Mouse (Mus musculus) kidney, embryonic 14.5 days (tissue): ENCODE data around the gene Acap2. TPM values are rescaled to one million over a fixed set of nuclear protein-coding genes. Genes with fewer than 3 reads are reported as not detected.

Experiments used
- ATAC-seq: fragments of 200-750 bp; cut with Nextera tagmentation; 2 replicates; pipeline ENCODE4 v1.8.0; 2017; ENCODE audit warnings: moderate number of reproducible peaks, mild to moderate bottlenecking, moderate TSS enrichment, moderate library complexity; ENCODE audit not compliant: low FRiP score, low TSS enrichment
- H3K27ac ChIP-seq: fragments of 300-500 bp; sonication (generic); 2 replicates; pipeline ENCODE4 v1.5.1; 2014; ENCODE audit warnings: low read depth, mild to moderate bottlenecking, low read length, moderate library complexity, mixed read lengths
- H3K27me3 ChIP-seq: fragments of 300-500 bp; sonication (generic); 2 replicates; pipeline ENCODE4 v1.6.1; 2014; ENCODE audit warnings: mild to moderate bottlenecking, low read length; ENCODE audit not compliant: control insufficient read depth, insufficient read depth
- H3K36me3 ChIP-seq: fragments of 300-500 bp; sonication (generic); 2 replicates; pipeline ENCODE4 v1.6.1; 2014; ENCODE audit warnings: low read length, mixed read lengths; ENCODE audit not compliant: control insufficient read depth, insufficient read depth
- H3K4me1 ChIP-seq: fragments of 300-500 bp; sonication (generic); 2 replicates; pipeline ENCODE4 v1.6.1; 2014; ENCODE audit warnings: low read length, mixed read lengths; ENCODE audit not compliant: control insufficient read depth, insufficient read depth
- H3K4me2 ChIP-seq: fragments of 300-500 bp; sonication (generic); replicated peaks from 2 replicates; pipeline ENCODE4 v1.6.1; 2014; ENCODE audit warnings: low read depth, mild to moderate bottlenecking, low read length
- H3K4me3 ChIP-seq: fragments of 300-500 bp; sonication (generic); 2 replicates; pipeline ENCODE4 v1.5.1; 2014; ENCODE audit warnings: mild to moderate bottlenecking, low read length
- H3K9ac ChIP-seq: fragments of 300-500 bp; sonication (generic); 2 replicates; pipeline ENCODE4 v1.6.1; 2014; ENCODE audit warnings: low read depth, mild to moderate bottlenecking, low read length, moderate library complexity
- H3K9me3 ChIP-seq: fragments of 300-500 bp; sonication (generic); 2 replicates; pipeline ENCODE4 v1.6.1; 2016; ENCODE audit warnings: low read length; ENCODE audit not compliant: control insufficient read depth
- WGBS: fragments of 180-500 bp; shearing (Covaris S2); extraction: QIAGEN DNeasy Blood & Tissue Kit; methylation state at CpG from one replicate; pipeline ENCODE4 v1.1.7; 2014; 5-methylcytosine and 5-hydroxymethylcytosine counted together
- polyA plus RNA-seq: library from polyadenylated mRNA; unstranded; fragments of >200 nt; fragmentation: Nextera tagmentation; extraction: Ambion mirVana; gene quantifications from 2 replicates; pipeline ENCODE4 v1.2.1, GENCODE M21; 2014

The Acap2 gene
- polyA plus RNA-seq, 1 experiment from 2014 or later, result 21.2 TPM

- Histone ChIP-seq H3K36me3 (no peaks in the 10 kb centered on the region), H3K9me3 (no peaks in the 10 kb centered on the region), H3K27ac (no peak overlapping the region), H3K4me1 (no peaks in the 10 kb centered on the region), H3K9ac (no peak overlapping the region), H3K4me2 (no peak overlapping the region), H3K4me3 (no peak overlapping the region), H3K27me3 (no peaks in the 10 kb centered on the region)
- ATAC-seq, result no peak
- WGBS, result 99% methylated on average over 4 of the region's 4 CpGs
Measured at GRCm38 (mm10) chr16:31215271-31215670, 14.2 kb upstream of the Acap2 start.

GRCm38 (mm10) chr16:31213463-31213862, 12.4 kb upstream of the Acap2 start:
- Histone ChIP-seq H3K36me3 (no peaks in the 10 kb centered on the region), H3K4me1 (no peaks in the 10 kb centered on the region), H3K9me3 (no peaks in the 10 kb centered on the region), H3K27me3 (no peaks in the 10 kb centered on the region), H3K9ac (no peak overlapping the region), H3K27ac (no peak overlapping the region), H3K4me2 (no peak overlapping the region), H3K4me3 (no peak overlapping the region)
- WGBS, result 88% methylated on average over 6 of the region's 6 CpGs
- no peak for ATAC-seq

GRCm38 (mm10) chr16:31211503-31211902, 10.5 kb upstream of the Acap2 start:
- Histone ChIP-seq H3K27me3 (no peaks in the 10 kb centered on the region), H3K9me3 (no peaks in the 10 kb centered on the region), H3K36me3 (no peaks in the 10 kb centered on the region), H3K4me2 (no peak overlapping the region), H3K4me1 (no peaks in the 10 kb centered on the region), H3K27ac (no peak overlapping the region), H3K9ac (no peak overlapping the region), H3K4me3 (no peak overlapping the region)
- WGBS, result 83% methylated on average over 9 of the region's 9 CpGs
- no peak for ATAC-seq

GRCm38 (mm10) chr16:31210453-31210852, 9.4 kb upstream of the Acap2 start:
- Histone ChIP-seq H3K4me3 (no peak overlapping the region), H3K27ac (no peak overlapping the region), H3K4me2 (no peak overlapping the region), H3K4me1 (no peaks in the 10 kb centered on the region), H3K9ac (no peak overlapping the region), H3K9me3 (no peaks in the 10 kb centered on the region), H3K27me3 (no peaks in the 10 kb centered on the region), H3K36me3 (no peaks in the 10 kb centered on the region)
- no peak for ATAC-seq
- 65% methylated on average over 4 of the region's 4 CpGs for WGBS

GRCm38 (mm10) chr16:31209911-31210310, 8.9 kb upstream of the Acap2 start:
- Histone ChIP-seq H3K27me3 (no peaks in the 10 kb centered on the region), H3K27ac (no peak overlapping the region), H3K36me3 (no peaks in the 10 kb centered on the region), H3K9me3 (no peaks in the 10 kb centered on the region), H3K4me2 (no peak overlapping the region), H3K4me1 (no peaks in the 10 kb centered on the region), H3K4me3 (no peak overlapping the region), H3K9ac (no peak overlapping the region)
- 48% methylated on average over 5 of the region's 5 CpGs for WGBS
- no peak for ATAC-seq

- Histone ChIP-seq H3K9me3 (no peaks in the 10 kb centered on the region), H3K27ac (no peak overlapping the region), H3K4me3 (no peak overlapping the region), H3K9ac (no peak overlapping the region), H3K4me1 (peaks cover 3% of the 10 kb centered on the region; the same call in 1 of the 2 replicates), H3K36me3 (no peaks in the 10 kb centered on the region), H3K27me3 (no peaks in the 10 kb centered on the region), H3K4me2 (no peak overlapping the region)
- ATAC-seq, result no peak
- 82% methylated on average over 5 of the region's 7 CpGs for whole genome bisulfite sequencing
Measured at GRCm38 (mm10) chr16:31205726-31206125, 4.7 kb upstream of the Acap2 start.

- ATAC-seq, result no peak
- Histone ChIP-seq H3K27ac (no peak overlapping the region), H3K9ac (no peak overlapping the region), H3K9me3 (no peaks in the 10 kb centered on the region), H3K27me3 (no peaks in the 10 kb centered on the region), H3K4me2 (no peak overlapping the region), H3K4me3 (no peak overlapping the region), H3K36me3 (no peaks in the 10 kb centered on the region), H3K4me1 (peaks cover 3% of the 10 kb centered on the region; the same call in 1 of the 2 replicates)
- 91% methylated on average over 8 of the region's 8 CpGs for WGBS
Measured at GRCm38 (mm10) chr16:31205187-31205586, 4.1 kb upstream of the Acap2 start.

- ATAC-seq, result no peak
- H3K4me3 ChIP-seq, result no peak overlapping the region
- no peaks in the 10 kb centered on the region for H3K27me3 ChIP-seq
- H3K9ac ChIP-seq, result no peak overlapping the region
- H3K27ac ChIP-seq, result no peak overlapping the region
- H3K4me1 ChIP-seq, result peaks cover 10% of the 10 kb centered on the region
- no peak overlapping the region for H3K4me2 ChIP-seq
- H3K36me3 ChIP-seq, result no peaks in the 10 kb centered on the region
- WGBS, result 92% methylated on average over 1 of the region's 1 CpGs
- no peaks in the 10 kb centered on the region for H3K9me3 ChIP-seq
Measured at GRCm38 (mm10) chr16:31204216-31204615, 3.2 kb upstream of the Acap2 start.

GRCm38 (mm10) chr16:31201704-31202103, 659 bp upstream of the Acap2 start:
- Histone ChIP-seq H3K27me3 (no peaks in the 10 kb centered on the region), H3K9ac (0 out of 2 replicates have a peak overlapping the region, but pooled peaks have one; percentile 4), H3K9me3 (no peaks in the 10 kb centered on the region), H3K36me3 (no peaks in the 10 kb centered on the region), H3K4me1 (peaks cover 11% of the 10 kb centered on the region), H3K4me2 (0 out of 2 replicates have a peak overlapping the region, but pooled peaks have one; percentile 32), H3K4me3 (peak overlapping the region; percentile 87; the same call in 1 of the 2 replicates), H3K27ac (no peak overlapping the region)
- ATAC-seq, result no peak
- 89% methylated on average over 2 of the region's 2 CpGs for WGBS
